Mouse (Mus musculus) liver, adult 2 months (tissue): ENCODE measurements around the gene Egln1.

ENCODE experiments used
- CTCF ChIP-seq: fragments of 200-500 bp; IDR thresholded peaks from 2 replicates; pipeline ENCODE4 v1.5.1; 2011; ENCODE audit warnings: low read depth, low read length, control low read depth
- POLR2A ChIP-seq: fragments of 200-500 bp; IDR thresholded peaks from 2 replicates; pipeline ENCODE4 v1.6.1; 2011; ENCODE audit warnings: low read length, control low read depth; ENCODE audit not compliant: insufficient read depth; ENCODE audit errors: extremely low read depth

- TF ChIP-seq POLR2A (no peak), CTCF (no peak)
These were observed 50.7 kb downstream of the Egln1 start for GRCm38 (mm10) chr8:124898251-124898905.
